Mouse (Mus musculus): ENCODE measurements around the gene Btbd11. TPM values are rescaled to one million over a fixed set of nuclear protein-coding genes. Genes with fewer than 3 reads are reported as not detected.

The Btbd11 gene
- polyA plus RNA-seq, 1 experiment: 22.3 TPM

DNA sequence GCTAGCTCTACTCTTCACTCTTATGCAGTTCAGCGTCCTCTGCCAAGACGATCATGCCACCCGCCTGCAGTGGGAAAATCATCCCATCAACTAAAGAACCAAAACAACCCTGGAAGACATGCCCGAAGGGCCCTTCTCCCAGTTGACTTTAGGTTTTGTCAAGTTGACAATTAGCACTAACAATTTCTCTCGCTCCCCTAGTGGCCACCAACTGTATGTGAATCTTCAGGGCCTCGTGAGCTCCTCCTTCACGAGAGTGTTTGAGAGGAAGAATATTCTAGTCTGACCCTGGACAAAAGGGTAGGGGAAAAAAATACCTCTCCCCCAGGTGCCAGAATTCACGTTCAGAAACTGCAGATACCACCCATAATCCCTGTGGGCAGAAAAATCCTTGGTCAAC, 168.6 kb downstream of the Btbd11 start:
- H3K27ac ChIP-seq (ENCODE audit: insufficient read depth, low read length): no peak overlapping the region
- H3K4me1 ChIP-seq (ENCODE audit: control insufficient read depth, insufficient read depth, low read length): no peaks in the 10 kb centered on the region
- no peak for TF ChIP-seq POLR2A (IDR thresholded peaks at IDR 0.05; ENCODE audit: extremely low read depth, insufficient read depth, low read length)
- TF ChIP-seq CTCF (IDR thresholded peaks at IDR 0.05; ENCODE audit: extremely low read depth, insufficient read depth, low read length): peak; percentile 23; the same call in 1 of the 2 replicates
- H3K4me3 ChIP-seq (ENCODE audit: insufficient read depth, low read length): no peak overlapping the region

GRCm38 (mm10) chr10:85561418-85561817, 174.8 kb downstream of the Btbd11 start:
- H3K4me3 ChIP-seq (ENCODE audit: insufficient read depth, low read length): no peak overlapping the region
- no peaks in the 10 kb centered on the region for H3K4me1 ChIP-seq (ENCODE audit: control insufficient read depth, insufficient read depth, low read length)
- H3K27ac ChIP-seq (ENCODE audit: insufficient read depth, low read length): no peak overlapping the region
- TF ChIP-seq POLR2A (IDR thresholded peaks at IDR 0.05; ENCODE audit: extremely low read depth, insufficient read depth, low read length) (no peak), CTCF (IDR thresholded peaks at IDR 0.05; ENCODE audit: extremely low read depth, insufficient read depth, low read length) (no peak)

DNA sequence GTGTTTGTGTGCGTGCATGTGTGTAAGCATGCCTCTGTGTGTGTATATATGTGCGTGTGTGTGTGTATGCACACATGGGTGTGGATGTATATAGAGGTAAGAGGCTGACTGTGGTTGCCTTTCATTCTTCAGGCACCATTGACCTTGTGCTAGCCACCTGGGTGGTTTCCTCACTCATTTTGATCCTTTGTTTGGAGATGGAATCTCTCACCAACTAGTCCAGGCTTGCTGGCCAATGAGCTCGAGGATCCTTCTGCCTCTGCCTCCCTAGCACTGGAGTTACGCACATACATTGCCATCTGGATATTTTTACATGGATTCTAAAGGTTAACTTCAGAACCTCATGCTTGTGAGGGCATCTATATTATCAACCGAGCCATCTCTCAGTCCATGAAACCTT, 184.8 kb downstream of the Btbd11 start:
- Histone ChIP-seq H3K4me1 (ENCODE audit: control insufficient read depth, insufficient read depth, low read length) (no peaks in the 10 kb centered on the region), H3K27ac (ENCODE audit: insufficient read depth, low read length) (no peak overlapping the region), H3K4me3 (ENCODE audit: insufficient read depth, low read length) (no peak overlapping the region)
- TF ChIP-seq POLR2A (IDR thresholded peaks at IDR 0.05; ENCODE audit: extremely low read depth, insufficient read depth, low read length): no peak
- TF ChIP-seq CTCF (IDR thresholded peaks at IDR 0.05; ENCODE audit: extremely low read depth, insufficient read depth, low read length): no peak

GRCm38 (mm10) chr10:85572571-85572970, 186.0 kb downstream of the Btbd11 start:
- H3K27ac ChIP-seq (ENCODE audit: insufficient read depth, low read length): no peak overlapping the region
- no peak overlapping the region for H3K4me3 ChIP-seq (ENCODE audit: insufficient read depth, low read length)
- no peaks in the 10 kb centered on the region for H3K4me1 ChIP-seq (ENCODE audit: control insufficient read depth, insufficient read depth, low read length)
- TF ChIP-seq POLR2A (IDR thresholded peaks at IDR 0.05; ENCODE audit: extremely low read depth, insufficient read depth, low read length) (no peak), CTCF (IDR thresholded peaks at IDR 0.05; ENCODE audit: extremely low read depth, insufficient read depth, low read length) (no peak)

GRCm38 (mm10) chr10:85577891-85578420, 191.3 kb downstream of the Btbd11 start:
- TF ChIP-seq POLR2A (IDR thresholded peaks at IDR 0.05; ENCODE audit: extremely low read depth, insufficient read depth, low read length) (no peak), CTCF (IDR thresholded peaks at IDR 0.05; ENCODE audit: extremely low read depth, insufficient read depth, low read length) (no peak)
- no peak overlapping the region for H3K27ac ChIP-seq (ENCODE audit: insufficient read depth, low read length)
- H3K4me3 ChIP-seq (ENCODE audit: insufficient read depth, low read length): no peak overlapping the region
- H3K4me1 ChIP-seq (ENCODE audit: control insufficient read depth, insufficient read depth, low read length): no peaks in the 10 kb centered on the region

- Histone ChIP-seq H3K27ac (ENCODE audit: insufficient read depth, low read length) (no peak overlapping the region), H3K4me3 (ENCODE audit: insufficient read depth, low read length) (no peak overlapping the region), H3K4me1 (ENCODE audit: control insufficient read depth, insufficient read depth, low read length) (no peaks in the 10 kb centered on the region)
- no peak for TF ChIP-seq CTCF (IDR thresholded peaks at IDR 0.05; ENCODE audit: extremely low read depth, insufficient read depth, low read length)
- TF ChIP-seq POLR2A (IDR thresholded peaks at IDR 0.05; ENCODE audit: extremely low read depth, insufficient read depth, low read length): no peak
Measured at GRCm38 (mm10) chr10:85578571-85579465, 192.2 kb downstream of the Btbd11 start.

DNA sequence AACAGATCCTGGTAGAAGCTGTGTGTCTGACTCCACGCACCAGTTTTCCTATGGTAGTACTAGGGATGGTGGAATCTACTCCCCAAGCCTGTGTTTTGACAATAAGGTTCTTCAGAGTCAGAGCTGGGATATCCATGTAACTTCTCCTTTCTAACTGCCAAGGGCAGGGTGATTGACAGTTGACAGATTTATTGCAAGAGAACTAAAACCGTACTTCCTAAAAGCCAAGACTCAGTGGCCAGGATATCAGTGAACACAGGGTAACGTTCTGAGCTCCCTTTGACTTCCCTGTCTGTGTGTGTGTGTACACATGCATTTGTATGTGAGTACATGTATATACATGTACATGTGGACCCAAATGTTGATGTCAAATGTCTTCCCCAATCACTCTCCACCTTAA, 201.1 kb downstream of the Btbd11 start:
- Histone ChIP-seq H3K27ac (ENCODE audit: insufficient read depth, low read length) (no peak overlapping the region), H3K4me3 (ENCODE audit: insufficient read depth, low read length) (no peak overlapping the region), H3K4me1 (ENCODE audit: control insufficient read depth, insufficient read depth, low read length) (no peaks in the 10 kb centered on the region)
- no peak for TF ChIP-seq POLR2A (IDR thresholded peaks at IDR 0.05; ENCODE audit: extremely low read depth, insufficient read depth, low read length)
- no peak for TF ChIP-seq CTCF (IDR thresholded peaks at IDR 0.05; ENCODE audit: extremely low read depth, insufficient read depth, low read length)

DNA sequence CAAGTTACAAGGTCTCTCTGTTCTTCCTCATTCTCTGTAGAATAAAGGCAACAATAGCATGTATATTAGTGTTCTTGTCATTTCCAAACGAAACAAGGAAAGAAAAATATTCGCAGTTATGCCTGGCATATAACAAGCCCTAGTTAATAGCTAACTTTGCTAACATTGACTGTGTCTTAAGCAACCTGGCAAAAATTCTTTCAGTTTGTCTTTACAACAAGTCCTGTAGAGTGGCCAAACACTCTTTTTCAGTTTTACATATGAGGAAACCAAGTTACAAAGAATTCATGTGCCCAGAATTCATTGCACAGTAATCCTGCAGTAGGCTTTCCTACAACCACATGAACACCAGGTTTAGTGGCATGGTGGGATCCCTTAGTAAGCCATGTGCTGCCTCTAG, 203.4 kb downstream of the Btbd11 start:
- Histone ChIP-seq H3K4me1 (ENCODE audit: control insufficient read depth, insufficient read depth, low read length) (no peaks in the 10 kb centered on the region), H3K27ac (ENCODE audit: insufficient read depth, low read length) (no peak overlapping the region), H3K4me3 (ENCODE audit: insufficient read depth, low read length) (no peak overlapping the region)
- TF ChIP-seq POLR2A (IDR thresholded peaks at IDR 0.05; ENCODE audit: extremely low read depth, insufficient read depth, low read length) (no peak), CTCF (IDR thresholded peaks at IDR 0.05; ENCODE audit: extremely low read depth, insufficient read depth, low read length) (no peak)

DNA sequence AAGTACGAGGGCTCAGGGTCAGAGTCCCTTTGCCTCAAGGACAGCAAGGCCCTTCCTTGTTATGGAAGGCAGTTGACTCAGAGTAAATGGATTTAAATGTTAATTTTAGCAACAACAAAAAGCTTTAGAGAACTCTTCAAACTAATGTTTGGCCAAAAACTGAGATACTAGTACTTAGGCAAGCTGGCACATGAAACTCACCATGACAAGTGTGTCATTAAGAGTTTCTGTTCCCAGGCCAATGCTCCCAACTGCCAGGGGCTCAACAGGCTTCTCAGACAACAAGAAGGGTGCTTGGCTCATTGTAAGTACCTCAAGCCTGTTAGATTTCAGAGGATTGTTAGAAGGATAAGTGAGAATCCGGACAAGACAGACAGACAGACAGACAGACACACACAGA, 204.7 kb downstream of the Btbd11 start:
- TF ChIP-seq POLR2A (IDR thresholded peaks at IDR 0.05; ENCODE audit: extremely low read depth, insufficient read depth, low read length): no peak
- TF ChIP-seq CTCF (IDR thresholded peaks at IDR 0.05; ENCODE audit: extremely low read depth, insufficient read depth, low read length): no peak
- H3K4me3 ChIP-seq (ENCODE audit: insufficient read depth, low read length): no peak overlapping the region
- no peak overlapping the region for H3K27ac ChIP-seq (ENCODE audit: insufficient read depth, low read length)
- no peaks in the 10 kb centered on the region for H3K4me1 ChIP-seq (ENCODE audit: control insufficient read depth, insufficient read depth, low read length)

DNA sequence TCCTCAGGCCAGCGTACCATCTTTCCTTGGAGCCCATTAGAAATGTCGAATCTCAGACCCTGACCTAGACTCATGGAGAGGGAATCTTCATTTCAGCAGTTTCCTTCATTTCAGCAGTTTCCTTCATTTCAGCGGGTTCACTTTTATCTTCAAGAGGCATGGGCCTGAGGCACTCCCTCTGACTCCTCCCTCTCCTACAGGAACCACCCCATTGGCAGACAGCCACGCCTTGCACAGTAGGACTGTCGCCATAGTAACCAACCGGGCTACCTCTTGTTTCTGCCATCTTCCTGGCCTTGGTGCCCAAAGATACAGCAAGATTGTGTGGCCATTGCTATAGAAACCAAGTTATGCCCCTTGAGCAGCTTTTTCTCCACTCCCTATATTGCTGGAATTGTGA, 205.4 kb downstream of the Btbd11 start:
- no peak overlapping the region for H3K4me3 ChIP-seq (ENCODE audit: insufficient read depth, low read length)
- no peaks in the 10 kb centered on the region for H3K4me1 ChIP-seq (ENCODE audit: control insufficient read depth, insufficient read depth, low read length)
- no peak overlapping the region for H3K27ac ChIP-seq (ENCODE audit: insufficient read depth, low read length)
- TF ChIP-seq POLR2A (IDR thresholded peaks at IDR 0.05; ENCODE audit: extremely low read depth, insufficient read depth, low read length): no peak
- no peak for TF ChIP-seq CTCF (IDR thresholded peaks at IDR 0.05; ENCODE audit: extremely low read depth, insufficient read depth, low read length)

Measured in cortical plate, adult 2 months (tissue).